In genomic region chr12:86881809-86882278, GRCm38 (mm10) we compare ENCODE assay signal across 9 mouse cellular contexts. TPM values are rescaled to one million over a fixed set of nuclear protein-coding genes. Genes with fewer than 3 reads are reported as not detected.
DNase-seq lines count a peak whose midpoint lies in the region; ATAC-seq and TF ChIP-seq lines count a peak whose summit lies in the region.
"Had no signal": no experiment of that assay in that cellular context is flagged by ENCODE, and none has a peak within 500 bp of the region (broad histone marks: within the 10 kb centered on the region; RNA-seq: fewer than 3 reads in every experiment).

No protein-coding gene starts in this region.

- peak overlapping the region; percentile 96 for H3K9ac ChIP-seq in heart, embryonic 11.5 days (ENCODE audit: low read depth, low read length)
- H3K9ac ChIP-seq in heart, postnatal 0 days (replicated peaks; ENCODE audit: low read depth, low read length) = peak overlapping the region; percentile 98
- H3K9ac ChIP-seq in liver, embryonic 14.5 days (replicated peaks) = no peak overlapping the region

- H3K27me3 ChIP-seq in heart, embryonic 11.5 days (ENCODE audit: control insufficient read depth, insufficient read depth, low read length) = no peaks in the 10 kb centered on the region
- H3K27me3 ChIP-seq in heart, postnatal 0 days (ENCODE audit: control insufficient read depth, insufficient read depth, low read length) = 0 out of 2 replicates have a peak, but pooled peaks cover 3% of the 10 kb centered on the region
- H3K27me3 ChIP-seq in liver, embryonic 14.5 days (ENCODE audit: control insufficient read depth, insufficient read depth, low read length) = peaks cover 65% of the 10 kb centered on the region
- H3K27me3 ChIP-seq: Patski had no signal

- TF ChIP-seq EP300 in heart, postnatal 0 days (IDR thresholded peaks at IDR 0.05; ENCODE audit: low read depth) = no peak
- no peak for TF ChIP-seq EP300 in liver, embryonic 14.5 days (IDR thresholded peaks at IDR 0.05; ENCODE audit: low read depth)

- peak overlapping the region; percentile 100 for H3K27ac ChIP-seq in heart, embryonic 11.5 days (ENCODE audit: low read depth, low read length)
- H3K27ac ChIP-seq in heart, postnatal 0 days (ENCODE audit: low read depth) = peak overlapping the region; percentile 100
- no peak overlapping the region for H3K27ac ChIP-seq in liver, embryonic 14.5 days

- no peaks in the 10 kb centered on the region for H3K9me3 ChIP-seq in heart, embryonic 11.5 days (replicated peaks; ENCODE audit: control insufficient read depth, low read length)
- H3K9me3 ChIP-seq in heart, postnatal 0 days (replicated peaks; ENCODE audit: control insufficient read depth, low read length) = no peaks in the 10 kb centered on the region
- H3K9me3 ChIP-seq in liver, embryonic 14.5 days (ENCODE audit: control insufficient read depth, low read length) = no peaks in the 10 kb centered on the region

- peak overlapping the region; percentile 96 for H3K4me2 ChIP-seq in heart, embryonic 11.5 days
- peak overlapping the region; percentile 94 for H3K4me2 ChIP-seq in heart, postnatal 0 days (ENCODE audit: low read depth, low read length)
- H3K4me2 ChIP-seq in liver, embryonic 14.5 days (ENCODE audit: low read depth) = peak overlapping the region; percentile 42

- H3K4me1 ChIP-seq in heart, embryonic 11.5 days (ENCODE audit: control insufficient read depth, insufficient read depth, low read length) = peaks cover 36% of the 10 kb centered on the region
- peaks cover 39% of the 10 kb centered on the region for H3K4me1 ChIP-seq in heart, postnatal 0 days (ENCODE audit: control insufficient read depth, insufficient read depth)
- peaks cover 0 to 3% of the 10 kb centered on the region in 2 experiments; a peak in 1 of 4 replicates for H3K4me1 ChIP-seq in liver, embryonic 14.5 days (replicated peaks; ENCODE audit: control insufficient read depth in 2 of 2, insufficient read depth in 2 of 2, low read length in 1 of 2)

- 12% methylated on average over 33 of the region's 33 CpGs for WGBS in heart, embryonic 11.5 days (ENCODE audit: insufficient replicate concordance)
- WGBS in heart, postnatal 0 days = 12% methylated on average over 32 of the region's 33 CpGs
- WGBS in liver, embryonic 14.5 days (ENCODE audit: insufficient replicate concordance) = 20% methylated on average over 33 of the region's 33 CpGs

- TF ChIP-seq CTCF in heart, postnatal 0 days (IDR thresholded peaks at IDR 0.05; ENCODE audit: low read depth) = no peak
- no peak for TF ChIP-seq CTCF in liver, embryonic 14.5 days (IDR thresholded peaks at IDR 0.05; ENCODE audit: low read depth)

- no peak for ATAC-seq in heart, embryonic 11.5 days (replicated peaks; ENCODE audit: insufficient number of reproducible peaks, low FRiP score, low TSS enrichment)
- no peak for ATAC-seq in heart, postnatal 0 days (ENCODE audit: insufficient read depth, low read depth)
- ATAC-seq in liver, embryonic 14.5 days (ENCODE audit: insufficient read depth) = no peak
- ATAC-seq in frontal cortex, adult (ENCODE audit: low TSS enrichment) = no peak
- ATAC-seq: Patski had no signal

- no peak for DNase-seq in heart, adult 8-10 months (ENCODE audit: low spot score)
- DNase-seq in adrenal gland, postnatal 10 days = peak; percentile 51
- no peak for DNase-seq in heart, postnatal 0 days (ENCODE audit: low spot score)
- no peak for DNase-seq in liver, embryonic 14.5 days (ENCODE audit: low read depth in 3 of 3, low spot score in 3 of 3)
- DNase-seq in MN1 (ENCODE audit: low spot score) = no peak
- DNase-seq in urinary bladder, postnatal 36 days (ENCODE audit: low spot score in 2 of 2) = no peak

- H3K4me3 ChIP-seq in heart, embryonic 11.5 days (ENCODE audit: low read depth, low read length) = peak overlapping the region; percentile 98
- peak overlapping the region; percentile 87 for H3K4me3 ChIP-seq in heart, postnatal 0 days (ENCODE audit: low read depth, low read length)
- H3K4me3 ChIP-seq in liver, embryonic 14.5 days (ENCODE audit: insufficient read depth in 1 of 2, low read depth in 2 of 2, low read length in 2 of 2) = peak overlapping the region; percentile 49 to 56; a peak in 2 of 4 replicates

- H3K36me3 ChIP-seq in heart, embryonic 11.5 days (ENCODE audit: control insufficient read depth, insufficient read depth, low read length) = 0 out of 2 replicates have a peak, but pooled peaks cover 4% of the 10 kb centered on the region
- 0 out of 2 replicates have a peak, but pooled peaks cover 4% of the 10 kb centered on the region for H3K36me3 ChIP-seq in heart, postnatal 0 days (replicated peaks; ENCODE audit: control insufficient read depth, insufficient read depth, low read length)
- H3K36me3 ChIP-seq in liver, embryonic 14.5 days (replicated peaks; ENCODE audit: control insufficient read depth, insufficient read depth, low read depth) = no peaks in the 10 kb centered on the region

RNA-seq across cellular contexts. Expression of gene Irf2bpl, which starts 2.8 kb away (rescaled TPM):
- polyA plus RNA-seq in heart, embryonic 11.5 days (2014; fragmentation: Nextera tagmentation; extraction: Ambion mirVana) = 18.9 and 26.9 TPM in 2 replicates
- total RNA-seq in heart, adult 8-10 months (2022) = 10 to 100 TPM; 26.2 to 30.4 (median 27.8) TPM
- 10 to 100 TPM; 39.7 to 53.2 TPM for total RNA-seq in adrenal gland, postnatal 10 days (2021)
- 74.0 and 88.5 TPM in 2 replicates for total RNA-seq in heart, postnatal 0 days (2014; rRNA removed; ENCODE audit: low replicate concordance)
- polyA plus RNA-seq in heart, postnatal 0 days (2015; fragmentation: Nextera tagmentation; extraction: Ambion mirVana) = 26.4 and 30.0 TPM in 2 replicates
- 1.4 and 1.5 TPM in 2 replicates for polyA plus RNA-seq in liver, embryonic 14.5 days (2012; rRNA removed)
- polyA plus RNA-seq in liver, embryonic 14.5 days (2014; fragmentation: Nextera tagmentation; extraction: Ambion mirVana) = 1.4 and 1.5 TPM in 2 replicates

Comparison
In these comparisons a context has a peak if more than half of its experiments do, and no peak if none do; other contexts are left out.
1. H3K4me2 ChIP-seq: peak in every context shown above with its lines; median percentile 96 in heart, embryonic 11.5 days; 94 in heart, postnatal 0 days; 42 in liver, embryonic 14.5 days.